Mouse (Mus musculus) kidney, adult 10 weeks (tissue): ENCODE measurements around the gene Cldn8. TPM values are rescaled to one million over a fixed set of nuclear protein-coding genes. Genes with fewer than 3 reads are reported as not detected.

Experiments used
- polyA plus RNA-seq: library from polyadenylated mRNA; stranded (reverse); fragments of 350-450 nt; fragmentation: Illumina TruSeq; extraction: RNeasy Lipid Tissue Mini Kit (QIAGEN cat#74804); gene quantifications from one replicate; pipeline ENCODE4 v1.2.3, GENCODE M21; 2014; ENCODE audit warnings: low read depth, low replicate concordance

Gene Cldn8
- 325 TPM for polyA plus RNA-seq

DNA sequence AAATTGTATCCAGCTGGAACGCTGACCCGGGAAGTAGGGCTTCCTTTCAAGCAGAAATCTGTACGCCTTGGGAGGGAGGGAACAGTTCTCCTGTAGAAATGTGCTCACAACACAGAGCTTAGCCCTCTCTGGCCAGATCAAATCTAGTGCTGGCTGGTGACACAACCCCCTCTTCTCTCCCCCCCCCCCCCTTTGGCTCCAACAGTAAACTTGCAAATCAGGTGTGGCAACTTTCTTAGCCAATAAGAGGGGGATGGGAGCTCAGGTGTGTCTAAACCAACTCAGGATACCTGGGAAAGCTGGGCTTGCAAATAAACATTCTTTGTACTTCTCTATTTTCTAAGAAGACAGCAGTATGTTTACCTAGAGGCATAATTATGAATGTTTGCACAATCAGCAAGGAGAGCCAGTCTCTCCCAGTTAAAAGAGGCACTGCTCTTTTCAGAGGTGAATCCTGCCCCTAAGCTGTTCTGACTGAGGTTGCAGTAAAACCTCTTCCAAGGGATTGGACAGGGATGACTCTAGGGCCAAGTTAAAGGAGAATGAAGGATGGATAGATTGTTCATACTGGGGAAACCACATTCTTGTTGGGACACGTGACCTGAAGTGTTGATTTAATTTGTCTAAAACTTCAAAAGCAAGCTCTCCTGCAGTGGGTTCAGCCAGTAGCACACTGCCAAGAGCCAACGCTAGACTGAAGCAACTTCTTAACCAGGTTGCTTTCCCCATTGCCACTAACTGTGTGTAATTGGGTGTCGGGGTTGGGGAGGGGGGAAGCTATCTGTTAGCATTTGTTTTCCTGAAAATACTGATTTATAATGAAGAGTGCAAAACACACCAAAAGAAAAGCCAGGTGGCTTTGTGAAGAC, at the start of gene Cldn8:
Gene Cldn8, minus strand, starts transcription at position 139 of the 869 bp plus-strand sequence.

DNA sequence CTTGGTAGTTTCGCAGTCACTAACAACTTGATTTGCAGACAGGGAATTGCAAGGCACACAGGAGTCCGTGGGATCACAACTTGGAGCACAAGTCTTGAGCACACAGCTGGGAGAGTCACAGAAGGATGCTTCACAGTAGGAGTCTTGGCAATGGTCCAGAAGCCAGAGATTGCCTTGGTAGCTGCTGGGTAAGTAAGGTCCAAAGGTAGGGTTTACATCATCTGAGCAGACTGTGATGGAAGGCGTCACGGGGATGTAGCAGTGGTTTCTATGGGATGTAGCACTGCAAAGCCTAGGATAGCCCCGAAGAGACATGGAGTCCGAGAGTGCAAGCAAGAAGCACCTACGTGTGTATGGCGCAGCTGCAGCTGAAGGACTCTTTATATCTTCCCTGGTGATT, 48.9 kb upstream of the Cldn8 start, which contains the start of gene Krtap24-1:
Gene Krtap24-1, minus strand, starts transcription at position 358 of the 400 bp plus-strand sequence.

Other genes starting within 250 kb of the Cldn8 start
- gene Cldn17, start 56.2 kb downstream of the Cldn8 start, polyA plus RNA-seq: 0.53 TPM
- gene Krtap24-1, start 49.1 kb upstream of the Cldn8 start, polyA plus RNA-seq: not detected
- gene 2310079G19Rik, start 64.5 kb upstream of the Cldn8 start, polyA plus RNA-seq: not detected
- not detected for gene Krtap26-1, start 84.6 kb upstream of the Cldn8 start, polyA plus RNA-seq
- gene Krtap27-1, start 108.5 kb upstream of the Cldn8 start, polyA plus RNA-seq: not detected
- gene 2310061N02Rik, start 144.8 kb upstream of the Cldn8 start, polyA plus RNA-seq: not detected
- gene Krtap13-1, start 165.7 kb upstream of the Cldn8 start, polyA plus RNA-seq: not detected
- not detected for gene Krtap13, start 188.5 kb upstream of the Cldn8 start, polyA plus RNA-seq
- not detected for gene 2310034C09Rik, start 195.7 kb upstream of the Cldn8 start, polyA plus RNA-seq
- not detected for gene 2310057N15Rik, start 211.0 kb upstream of the Cldn8 start, polyA plus RNA-seq
- gene Gm5965, start 214.7 kb upstream of the Cldn8 start, polyA plus RNA-seq: not detected
- not detected for gene Gm20741, start 249.0 kb upstream of the Cldn8 start, polyA plus RNA-seq